Mouse (Mus musculus): ENCODE data around the gene Elp5. TPM values are rescaled to one million over a fixed set of nuclear protein-coding genes. Genes with fewer than 3 reads are reported as not detected.

Elp5 gene
- polyA plus RNA-seq, 1 experiment from 2014 or later, result 144 TPM

- WGBS, result under 1% methylated on average over 15 of the region's 15 CpGs
- H3K27ac ChIP-seq (ENCODE audit: low read depth, low read length), result peak overlapping the region; percentile 79
- peaks cover 5% of the 10 kb centered on the region; the same call in 1 of the 2 replicates for H3K4me1 ChIP-seq (replicated peaks; ENCODE audit: control insufficient read depth, insufficient read depth, low read length)
- no peaks in the 10 kb centered on the region for H3K27me3 ChIP-seq (ENCODE audit: control insufficient read depth, insufficient read depth, low read length)
- no peaks in the 10 kb centered on the region for H3K9me3 ChIP-seq (ENCODE audit: control insufficient read depth, low read length)
- H3K9ac ChIP-seq (ENCODE audit: low read length), result peak overlapping the region; percentile 89
- peak overlapping the region; percentile 65 for H3K4me3 ChIP-seq (ENCODE audit: low read depth, low read length)
- ATAC-seq (replicated peaks; ENCODE audit: low FRiP score) (no peak), DNase-seq (ENCODE audit: low spot score) (no peak)
- H3K4me2 ChIP-seq (ENCODE audit: low read depth, low read length, severe bottlenecking), result peak overlapping the region; percentile 62
- peaks cover 12% of the 10 kb centered on the region; the same call in 1 of the 2 replicates for H3K36me3 ChIP-seq (ENCODE audit: control insufficient read depth, insufficient read depth, low read length)
These were observed 9.4 kb upstream of the Elp5 start for GRCm38 (mm10) chr11:69991711-69992110.

GRCm38 (mm10) chr11:69990850-69991691 is 8.8 kb upstream of the Elp5 start, which contains the start of gene Gabarap:
Gene Gabarap, plus strand, starts transcription at chr11:69991143.
- Histone ChIP-seq H3K27me3 (ENCODE audit: control insufficient read depth, insufficient read depth, low read length) (no peaks in the 10 kb centered on the region), H3K9ac (ENCODE audit: low read length) (peak within 1 kb of the TSS; percentile 89), H3K36me3 (ENCODE audit: control insufficient read depth, insufficient read depth, low read length) (peaks cover 12% of the 10 kb centered on the region; the same call in 1 of the 2 replicates), H3K4me3 (ENCODE audit: low read depth, low read length) (peak within 1 kb of the TSS; percentile 65), H3K4me1 (replicated peaks; ENCODE audit: control insufficient read depth, insufficient read depth, low read length) (peaks cover 5% of the 10 kb centered on the region; the same call in 1 of the 2 replicates), H3K9me3 (ENCODE audit: control insufficient read depth, low read length) (no peaks in the 10 kb centered on the region), H3K27ac (ENCODE audit: low read depth, low read length) (peak within 1 kb of the TSS; percentile 79), H3K4me2 (ENCODE audit: low read depth, low read length, severe bottlenecking) (peak within 1 kb of the TSS; percentile 62)
- ATAC-seq (replicated peaks; ENCODE audit: low FRiP score) (peak; percentile 57), DNase-seq (ENCODE audit: low spot score) (peak; percentile 97)
- WGBS, result under 1% methylated on average over 40 of the region's 40 CpGs

- H3K27me3 ChIP-seq (ENCODE audit: control insufficient read depth, insufficient read depth, low read length), result no peaks in the 10 kb centered on the region
- 87% methylated on average over 8 of the region's 8 CpGs for WGBS
- H3K4me1 ChIP-seq (replicated peaks; ENCODE audit: control insufficient read depth, insufficient read depth, low read length), result peaks cover 5% of the 10 kb centered on the region; the same call in 1 of the 2 replicates
- H3K27ac ChIP-seq (ENCODE audit: low read depth, low read length), result no peak overlapping the region
- ATAC-seq (replicated peaks; ENCODE audit: low FRiP score) (no peak), DNase-seq (ENCODE audit: low spot score) (no peak)
- H3K9me3 ChIP-seq (ENCODE audit: control insufficient read depth, low read length), result no peaks in the 10 kb centered on the region
- no peak overlapping the region for H3K4me3 ChIP-seq (ENCODE audit: low read depth, low read length)
- no peak overlapping the region for H3K9ac ChIP-seq (ENCODE audit: low read length)
- peaks cover 12% of the 10 kb centered on the region; the same call in 1 of the 2 replicates for H3K36me3 ChIP-seq (ENCODE audit: control insufficient read depth, insufficient read depth, low read length)
- no peak overlapping the region for H3K4me2 ChIP-seq (ENCODE audit: low read depth, low read length, severe bottlenecking)
These were observed 7.6 kb upstream of the Elp5 start for GRCm38 (mm10) chr11:69989949-69990348.

DNA sequence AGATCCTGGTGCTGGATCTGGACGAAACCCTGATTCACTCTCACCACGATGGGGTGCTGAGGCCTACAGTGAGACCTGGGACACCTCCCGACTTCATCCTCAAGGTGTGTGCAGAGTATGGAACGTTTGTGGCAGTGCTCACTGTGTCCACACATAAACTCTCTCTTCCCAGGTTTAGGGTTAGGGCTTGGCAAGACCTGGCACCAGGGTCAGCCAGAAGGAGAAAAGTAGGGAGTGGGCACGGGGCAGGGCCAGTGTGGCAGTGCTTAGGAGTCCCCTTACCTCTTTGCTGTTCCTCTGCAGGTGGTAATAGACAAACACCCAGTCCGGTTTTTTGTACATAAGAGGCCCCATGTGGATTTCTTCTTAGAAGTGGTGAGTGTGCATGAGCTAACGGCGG is 2.1 kb upstream of the Elp5 start:
- Histone ChIP-seq H3K27me3 (ENCODE audit: control insufficient read depth, insufficient read depth, low read length) (no peaks in the 10 kb centered on the region), H3K4me2 (ENCODE audit: low read depth, low read length, severe bottlenecking) (no peak overlapping the region)
- 91% methylated on average over 8 of the region's 8 CpGs for WGBS

GRCm38 (mm10) chr11:69983377-69983776 is 1.1 kb upstream of the Elp5 start:
- no peak overlapping the region for H3K9ac ChIP-seq (ENCODE audit: low read length)
- no peak for ATAC-seq (replicated peaks; ENCODE audit: low FRiP score)

More for the DNA sequence above, 2.1 kb upstream of the Elp5 start:
- no peak overlapping the region for H3K4me3 ChIP-seq (ENCODE audit: low read depth, low read length)
- DNase-seq (ENCODE audit: low spot score) (no peak), ATAC-seq (replicated peaks; ENCODE audit: low FRiP score) (no peak)
- H3K27ac ChIP-seq (ENCODE audit: low read depth, low read length), result no peak overlapping the region
- H3K9me3 ChIP-seq (ENCODE audit: control insufficient read depth, low read length), result no peaks in the 10 kb centered on the region
- no peak overlapping the region for H3K9ac ChIP-seq (ENCODE audit: low read length)
- H3K4me1 ChIP-seq (replicated peaks; ENCODE audit: control insufficient read depth, insufficient read depth, low read length), result peaks cover 15% of the 10 kb centered on the region
- peaks cover 6% of the 10 kb centered on the region; the same call in 1 of the 2 replicates for H3K36me3 ChIP-seq (ENCODE audit: control insufficient read depth, insufficient read depth, low read length)

GRCm38 (mm10) chr11:69982877-69983276 is 560 bp upstream of the Elp5 start:
- peak overlapping the region; percentile 93; the same call in 1 of the 2 replicates for H3K4me2 ChIP-seq (ENCODE audit: low read depth, low read length, severe bottlenecking)
- peaks cover 16% of the 10 kb centered on the region for H3K4me1 ChIP-seq (replicated peaks; ENCODE audit: control insufficient read depth, insufficient read depth, low read length)
- ATAC-seq (replicated peaks; ENCODE audit: low FRiP score) (no peak), DNase-seq (ENCODE audit: low spot score) (no peak)
- H3K27ac ChIP-seq (ENCODE audit: low read depth, low read length), result no peak overlapping the region
- H3K36me3 ChIP-seq (ENCODE audit: control insufficient read depth, insufficient read depth, low read length), result peaks cover 3% of the 10 kb centered on the region; the same call in 1 of the 2 replicates
- H3K27me3 ChIP-seq (ENCODE audit: control insufficient read depth, insufficient read depth, low read length), result no peaks in the 10 kb centered on the region
- 38% methylated on average over 5 of the region's 5 CpGs for WGBS
- H3K9ac ChIP-seq (ENCODE audit: low read length), result peak overlapping the region; percentile 91
- H3K9me3 ChIP-seq (ENCODE audit: control insufficient read depth, low read length), result no peaks in the 10 kb centered on the region
- H3K4me3 ChIP-seq (ENCODE audit: low read depth, low read length), result peak overlapping the region; percentile 89; the same call in 1 of the 2 replicates

More at GRCm38 (mm10) chr11:69983377-69983776, 1.1 kb upstream of the Elp5 start:
- H3K9me3 ChIP-seq (ENCODE audit: control insufficient read depth, low read length), result no peaks in the 10 kb centered on the region
- no peaks in the 10 kb centered on the region for H3K27me3 ChIP-seq (ENCODE audit: control insufficient read depth, insufficient read depth, low read length)
- H3K4me2 ChIP-seq (ENCODE audit: low read depth, low read length, severe bottlenecking), result no peak overlapping the region
- no peak overlapping the region for H3K4me3 ChIP-seq (ENCODE audit: low read depth, low read length)
- no peak overlapping the region for H3K27ac ChIP-seq (ENCODE audit: low read depth, low read length)
- peaks cover 16% of the 10 kb centered on the region for H3K4me1 ChIP-seq (replicated peaks; ENCODE audit: control insufficient read depth, insufficient read depth, low read length)
- no peak for DNase-seq (ENCODE audit: low spot score)
- peaks cover 3% of the 10 kb centered on the region; the same call in 1 of the 2 replicates for H3K36me3 ChIP-seq (ENCODE audit: control insufficient read depth, insufficient read depth, low read length)
- 86% methylated on average over 4 of the region's 4 CpGs for WGBS

DNA sequence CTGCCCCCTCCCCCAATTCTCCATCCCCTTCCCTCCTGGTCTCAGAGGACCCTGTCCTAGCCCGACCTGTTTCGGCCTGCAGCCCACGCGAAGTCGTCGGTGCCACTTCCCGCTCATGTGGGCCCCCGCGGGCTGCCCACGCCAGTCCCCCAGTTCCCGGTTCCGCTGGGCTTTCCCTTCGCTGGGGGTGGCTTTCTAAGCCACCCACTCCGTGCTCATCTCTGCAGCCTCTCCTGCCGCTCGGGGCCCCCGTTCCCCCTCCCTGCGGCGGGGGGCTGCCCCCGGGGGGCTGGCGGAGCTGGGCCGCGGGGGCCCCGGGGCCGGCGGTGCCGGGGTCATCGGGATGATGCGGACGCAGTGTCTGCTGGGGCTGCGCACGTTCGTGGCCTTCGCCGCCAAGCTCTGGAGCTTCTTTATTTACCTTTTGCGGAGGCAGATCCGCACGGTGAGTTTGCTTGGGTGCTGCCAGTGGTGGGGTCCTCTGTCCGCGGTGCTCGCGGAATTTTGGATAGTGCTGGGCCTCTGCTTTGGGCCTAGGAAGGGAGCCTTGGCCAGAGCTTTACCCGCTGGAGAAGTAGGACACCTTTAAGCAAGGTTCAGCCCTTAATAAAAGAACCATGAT is 1.1 kb downstream of the Elp5 start, which contains the start of gene Ctdnep1:
Gene Ctdnep1 (plus strand): TSS at position 16 of the 622 bp plus-strand sequence.
- Histone ChIP-seq H3K36me3 (ENCODE audit: control insufficient read depth, insufficient read depth, low read length) (peaks cover 3% of the 10 kb centered on the region), H3K4me3 (ENCODE audit: low read depth, low read length) (peak within 1 kb of the TSS; percentile 89), H3K9me3 (ENCODE audit: control insufficient read depth, low read length) (no peaks in the 10 kb centered on the region), H3K27me3 (ENCODE audit: control insufficient read depth, insufficient read depth, low read length) (no peaks in the 10 kb centered on the region), H3K4me2 (ENCODE audit: low read depth, low read length, severe bottlenecking) (peak within 1 kb of the TSS; percentile 93), H3K27ac (ENCODE audit: low read depth, low read length) (peak within 1 kb of the TSS; percentile 99), H3K4me1 (replicated peaks; ENCODE audit: control insufficient read depth, insufficient read depth, low read length) (peaks cover 16% of the 10 kb centered on the region), H3K9ac (ENCODE audit: low read length) (peak within 1 kb of the TSS; percentile 91)
- peak; percentile 72 for ATAC-seq (replicated peaks; ENCODE audit: low FRiP score)
- no peak for DNase-seq (ENCODE audit: low spot score)
- under 1% methylated on average over 34 of the region's 43 CpGs for WGBS
